Mouse (Mus musculus) urinary bladder, postnatal 14 days (tissue): ENCODE measurements around the gene Psmb1.
"Not testable (repeated sequence)": the region's sequence is repeated elsewhere in the genome, so short reads cannot be mapped to it uniquely, and the experiment has no call there.

ENCODE experiments used
- DNase-seq: peaks from one replicate; pipeline ENCODE4 v3.0.0; 2021; ENCODE audit warnings: low spot score

The Psmb1 gene

GRCm38 (mm10) chr17:15459761-15460160 lies 39.8 kb downstream of the Psmb1 start:
- no peak for DNase-seq

- DNase-seq: no peak
Observed at GRCm38 (mm10) chr17:15456595-15456994, 43.0 kb downstream of the Psmb1 start.

DNA sequence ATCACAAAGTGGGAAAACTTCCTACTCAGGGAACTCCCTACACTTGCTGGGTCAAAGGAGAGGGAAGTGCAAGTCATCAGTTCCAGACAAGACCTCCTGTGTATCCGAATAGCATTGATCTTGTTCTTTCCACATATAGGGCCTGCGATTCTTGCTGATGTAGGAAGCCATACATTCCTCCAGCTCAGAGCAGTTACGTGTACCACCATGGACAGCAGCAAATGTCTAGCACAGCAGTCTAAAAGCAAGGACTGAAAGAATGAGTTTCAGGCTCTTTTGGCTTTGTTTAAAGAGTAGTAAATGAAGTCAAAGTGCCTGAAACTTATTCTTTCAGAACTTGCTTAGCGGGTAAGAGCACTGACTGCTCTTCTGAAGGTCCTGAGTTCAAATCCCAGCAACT lies 44.3 kb downstream of the Psmb1 start:
- DNase-seq: no peak

DNA sequence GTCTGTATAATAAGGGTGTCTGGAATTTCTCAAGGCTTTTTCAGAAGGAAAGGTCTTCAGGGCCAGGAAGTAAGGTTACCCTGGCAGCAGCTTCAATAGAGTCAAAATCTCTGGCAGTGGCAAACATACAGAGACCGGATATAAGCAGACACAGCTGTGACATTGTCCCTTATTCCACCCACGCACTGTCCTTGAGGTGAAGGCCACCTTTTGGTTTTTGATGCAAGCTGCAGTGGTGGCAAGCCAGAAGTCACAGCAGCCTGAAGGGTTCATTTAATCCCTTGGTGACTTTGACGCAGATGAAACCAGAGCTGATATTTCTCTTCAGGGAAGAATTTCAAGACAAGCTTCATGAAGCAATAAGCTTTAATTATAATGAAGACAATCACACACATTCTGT lies 49.9 kb downstream of the Psmb1 start:
- DNase-seq: no peak

- DNase-seq: not testable (repeated sequence)
Observed at GRCm38 (mm10) chr17:15449144-15449543, 50.4 kb downstream of the Psmb1 start.

DNA sequence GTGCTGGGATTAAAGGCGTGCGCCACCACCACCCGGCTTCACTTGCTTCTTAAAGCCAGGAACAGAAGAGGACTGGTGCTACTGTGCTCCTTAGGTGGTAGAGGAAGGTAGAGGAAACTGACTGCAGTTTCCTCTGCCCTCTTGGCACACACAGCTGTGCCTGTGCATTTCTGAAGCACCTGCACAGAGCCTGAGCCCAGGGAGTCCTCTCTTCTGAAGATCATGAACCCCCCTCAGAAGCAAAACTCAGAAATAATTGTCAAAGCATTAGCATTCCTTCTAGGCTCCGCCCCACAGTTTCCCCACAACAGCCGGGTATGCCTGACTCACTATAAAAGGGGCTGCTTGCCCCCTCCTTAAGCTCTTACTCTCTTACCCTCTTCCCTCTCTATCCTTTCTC lies 51.7 kb downstream of the Psmb1 start:
- no peak for DNase-seq

- DNase-seq: no peak
Observed at GRCm38 (mm10) chr17:15445421-15445820, 54.1 kb downstream of the Psmb1 start.

DNA sequence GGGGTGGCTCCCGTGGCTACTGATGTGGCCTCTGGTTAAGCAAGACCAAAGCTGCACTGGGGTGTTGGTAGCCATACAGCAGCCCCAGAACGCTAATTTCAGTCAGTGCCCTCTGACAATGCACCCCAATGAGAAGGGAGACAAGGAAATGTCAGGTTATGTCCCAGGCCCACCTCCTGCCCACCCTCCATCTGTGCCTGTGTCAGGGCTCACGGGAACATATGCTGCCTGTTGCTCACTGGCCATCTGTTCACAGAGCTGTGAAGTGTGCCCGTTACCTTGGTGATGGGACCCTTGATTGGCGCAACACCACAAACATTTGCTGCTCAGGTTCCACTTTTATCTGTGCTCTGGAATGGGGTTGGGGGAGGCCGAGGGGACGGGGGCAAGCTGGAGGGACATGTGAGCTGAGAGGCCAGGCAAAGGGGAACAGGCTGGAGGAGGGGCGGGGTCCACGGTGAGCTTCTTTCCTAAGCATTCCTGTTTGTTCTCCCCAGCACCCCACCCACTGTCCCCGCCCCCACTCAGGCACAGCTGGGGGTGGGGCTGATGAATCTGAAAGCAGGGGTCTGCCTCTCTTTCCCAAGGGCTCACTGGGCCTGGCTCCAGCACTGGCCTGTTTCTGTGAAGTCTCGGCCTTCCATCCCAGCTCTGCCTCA lies 59.0 kb downstream of the Psmb1 start:
- DNase-seq: no peak

DNA sequence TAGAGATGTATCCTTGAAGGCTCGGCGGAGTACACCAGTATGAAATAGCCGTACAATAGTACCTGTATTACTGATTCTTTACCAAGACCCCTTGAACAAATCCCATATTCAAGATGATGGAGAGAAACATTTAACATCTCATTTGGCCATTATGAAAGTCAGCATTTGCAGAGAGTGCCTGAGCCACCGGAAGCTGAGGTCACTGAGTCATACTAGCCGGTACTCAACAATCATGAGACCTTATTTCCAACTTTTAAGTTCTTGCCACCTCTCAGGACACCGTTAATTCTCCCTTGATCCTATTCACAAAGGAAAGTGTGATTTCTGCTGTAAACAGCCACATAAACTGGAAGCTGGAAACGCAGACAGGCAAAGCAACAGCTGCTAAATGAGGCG lies 59.5 kb downstream of the Psmb1 start:
- DNase-seq: no peak

DNA sequence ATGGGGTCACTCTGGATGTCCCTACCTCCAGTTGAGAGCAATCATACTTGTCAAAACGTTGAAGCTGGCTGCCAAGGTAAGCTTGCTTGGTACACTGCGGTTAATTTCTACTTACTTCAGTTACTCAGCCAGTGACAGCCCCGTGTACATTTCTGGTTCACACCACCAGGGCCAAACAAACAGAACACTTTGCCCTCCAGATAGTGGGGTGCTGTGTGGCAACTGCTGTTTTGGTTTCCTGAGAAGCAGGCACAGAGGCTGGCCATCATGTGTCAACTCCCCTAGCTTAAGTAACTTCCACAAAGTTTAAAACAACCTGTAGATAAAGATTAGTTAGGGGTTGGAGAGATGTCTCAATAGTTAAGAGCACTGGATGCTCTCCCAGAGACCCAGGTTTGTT lies 64.8 kb downstream of the Psmb1 start:
- no peak for DNase-seq

DNA sequence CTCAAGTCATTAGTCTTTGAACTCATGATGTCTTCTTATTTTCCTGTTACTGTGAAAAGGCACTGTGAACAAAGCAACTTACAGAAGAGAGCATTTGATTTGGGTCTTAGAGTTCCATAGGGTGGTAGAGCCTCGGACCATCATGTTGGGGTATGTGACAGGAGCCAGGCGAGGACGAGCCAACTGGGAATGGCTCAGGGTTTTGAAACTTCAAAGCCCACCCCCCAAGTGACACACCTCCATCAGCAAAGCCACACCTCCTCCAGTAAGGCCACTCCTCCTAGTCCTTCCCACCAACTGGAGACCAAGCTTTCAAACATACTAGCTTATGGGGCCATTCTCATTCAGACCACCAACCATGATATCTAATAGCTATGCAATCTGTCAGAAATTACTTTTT lies 67.5 kb downstream of the Psmb1 start:
- DNase-seq: no peak

GRCm38 (mm10) chr17:15431551-15431950 lies 68.0 kb downstream of the Psmb1 start:
- no peak for DNase-seq

GRCm38 (mm10) chr17:15431021-15431514 lies 68.5 kb downstream of the Psmb1 start:
- no peak for DNase-seq

DNA sequence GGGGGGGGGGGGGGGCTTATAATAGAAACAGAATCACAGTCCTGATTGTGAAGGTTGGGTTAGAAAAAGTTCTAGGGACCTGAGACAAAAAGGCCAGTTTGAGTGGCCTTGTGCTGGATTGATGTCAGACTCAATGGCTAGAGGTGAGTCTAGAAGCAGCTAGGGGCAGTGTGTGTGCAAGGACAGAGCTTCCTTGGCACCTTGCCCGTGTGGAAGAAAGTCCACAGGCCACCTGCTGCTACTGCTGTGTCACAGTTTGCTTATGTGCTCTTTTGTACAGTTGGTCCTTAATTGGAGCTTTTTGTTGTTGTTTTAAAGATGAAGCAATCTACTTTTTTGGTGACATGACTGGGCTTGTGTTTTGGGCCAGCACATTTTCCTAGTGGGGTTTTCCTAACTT lies 69.6 kb downstream of the Psmb1 start:
- DNase-seq: no peak

DNA sequence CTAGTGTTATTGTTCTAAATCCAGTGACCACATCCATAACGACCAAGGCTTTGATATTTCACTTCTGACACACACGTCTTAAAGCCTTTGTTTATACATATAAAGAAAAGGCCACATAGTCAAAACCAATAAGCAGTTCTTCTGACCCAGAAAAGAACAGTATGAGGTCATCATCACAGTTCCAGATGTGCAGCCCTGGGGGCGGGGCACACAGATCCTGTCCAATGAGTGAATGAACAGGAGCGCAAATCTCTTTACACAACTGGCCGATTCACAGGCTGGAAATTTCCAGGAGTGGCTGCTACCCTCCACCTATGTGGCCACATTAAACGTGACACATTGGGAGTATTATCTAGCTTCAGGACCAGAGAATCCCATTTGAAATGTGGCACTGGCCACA lies 70.1 kb downstream of the Psmb1 start:
- no peak for DNase-seq

DNA sequence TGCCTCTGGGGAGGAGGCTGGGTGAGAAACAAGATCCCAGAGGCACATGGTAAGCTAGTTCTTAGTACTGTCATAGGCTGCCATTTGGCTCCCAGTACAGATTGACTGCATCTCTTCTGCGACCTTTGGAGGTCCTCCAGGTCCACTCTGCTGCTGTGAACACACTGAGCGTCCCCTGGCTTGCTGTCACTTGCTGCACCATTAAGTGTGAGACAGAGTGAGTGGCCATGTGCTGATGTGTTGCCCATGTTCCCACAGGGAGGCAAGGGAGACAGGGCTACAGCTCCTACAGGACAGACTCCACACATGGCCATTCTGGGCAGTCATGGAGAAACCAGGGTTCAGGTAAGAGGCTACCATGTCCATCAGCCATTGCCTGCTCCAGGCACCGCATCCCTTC lies 73.6 kb downstream of the Psmb1 start:
- no peak for DNase-seq
